Mouse (Mus musculus) thymus, adult 18-20 months (tissue): ENCODE measurements around the gene Triml1.

Experiments
- DNase-seq, 2 experiments: peaks; one replicate each; pipeline ENCODE4 v3.0.0; 2022; ENCODE audit warnings: mixed read lengths in 2 of 2

The Triml1 gene

GRCm38 (mm10) chr8:43141386-43141785, at the start of gene Triml1:
TSS of gene Triml1 (minus strand) at chr8:43141486.
- DNase-seq: no peak

- no peak for DNase-seq
These were observed 41.0 kb upstream of the Triml1 start for GRCm38 (mm10) chr8:43182281-43182680.

GRCm38 (mm10) chr8:43180054-43180690, 38.9 kb upstream of the Triml1 start, which contains the start of gene Triml2:
TSS of gene Triml2 (plus strand) at chr8:43180541.
- no peak for DNase-seq

GRCm38 (mm10) chr8:43179189-43179588, 37.9 kb upstream of the Triml1 start:
- DNase-seq: no peak

GRCm38 (mm10) chr8:43178263-43178662, 37.0 kb upstream of the Triml1 start:
- no peak for DNase-seq

GRCm38 (mm10) chr8:43176766-43177486, 35.6 kb upstream of the Triml1 start:
- DNase-seq: no peak

GRCm38 (mm10) chr8:43169249-43169755, 28.0 kb upstream of the Triml1 start:
- DNase-seq: no peak

GRCm38 (mm10) chr8:43168083-43168482, 26.8 kb upstream of the Triml1 start:
- DNase-seq: no peak

GRCm38 (mm10) chr8:43164453-43164852, 23.2 kb upstream of the Triml1 start:
- no peak for DNase-seq

GRCm38 (mm10) chr8:43163255-43163654, 22.0 kb upstream of the Triml1 start:
- DNase-seq: no peak

- DNase-seq: no peak
These were observed 8.0 kb upstream of the Triml1 start for GRCm38 (mm10) chr8:43149307-43149706.

- no peak for DNase-seq
These were observed 30.0 kb downstream of the Triml1 start for GRCm38 (mm10) chr8:43111205-43111827.
